13 mouse cellular contexts compared by ENCODE assay signal in genomic region chr3:138075209-138075608, GRCm38 (mm10). TPM values are rescaled to one million over a fixed set of nuclear protein-coding genes. Genes with fewer than 3 reads are reported as not detected.
DNase-seq lines count a peak whose midpoint lies in the region; ATAC-seq lines count a peak whose summit lies in the region.
"Had no signal": no experiment of that assay in that cellular context is flagged by ENCODE, and none has a peak within 500 bp of the region (broad histone marks: within the 10 kb centered on the region; RNA-seq: fewer than 3 reads in every experiment).

No protein-coding gene starts in this region.

- 0 out of 2 replicates have a peak, but pooled peaks have one; percentile 30 for ATAC-seq in hindbrain, embryonic 12.5 days (ENCODE audit: low FRiP score)
- no peak for ATAC-seq in hindbrain, embryonic 11.5 days (ENCODE audit: low FRiP score)
- no peak; the same call in 1 of the 2 replicates for ATAC-seq in heart, embryonic 13.5 days (ENCODE audit: extremely low read depth, insufficient number of reproducible peaks, low FRiP score, low TSS enrichment)
- peak; percentile 85 for ATAC-seq in neural tube, embryonic 15.5 days (ENCODE audit: low FRiP score)
- ATAC-seq in megakaryocyte-erythroid progenitor cell, adult 5-6 weeks (replicated peaks; ENCODE audit: low FRiP score, low TSS enrichment, poor library complexity, severe bottlenecking): no peak; the same call in 1 of the 2 replicates

- no peaks in the 10 kb centered on the region for H3K27me3 ChIP-seq in hindbrain, embryonic 12.5 days
- H3K27me3 ChIP-seq in hindbrain, embryonic 11.5 days (ENCODE audit: control insufficient read depth, insufficient read depth, low read length): no peaks in the 10 kb centered on the region
- H3K27me3 ChIP-seq in heart, embryonic 13.5 days (replicated peaks): no peaks in the 10 kb centered on the region
- no peaks in the 10 kb centered on the region for H3K27me3 ChIP-seq in neural tube, embryonic 15.5 days (replicated peaks)
- H3K27me3 ChIP-seq: embryonic facial prominence, embryonic 15.5 days had no signal

- H3K4me1 ChIP-seq in hindbrain, embryonic 12.5 days: peaks cover 7% of the 10 kb centered on the region
- peaks cover 4% of the 10 kb centered on the region; the same call in 1 of the 2 replicates for H3K4me1 ChIP-seq in hindbrain, embryonic 11.5 days (replicated peaks; ENCODE audit: control insufficient read depth, insufficient read depth, low read length)
- peaks cover 58% of the 10 kb centered on the region for H3K4me1 ChIP-seq in heart, embryonic 13.5 days
- 0 out of 2 replicates have a peak, but pooled peaks cover 2% of the 10 kb centered on the region for H3K4me1 ChIP-seq in neural tube, embryonic 15.5 days

- no peak for DNase-seq in hindbrain, embryonic 11.5 days (ENCODE audit: low spot score)
- peak; percentile 57 for DNase-seq in right cerebral cortex, postnatal 4 days
- DNase-seq in right cerebral cortex, adult 18-20 months: no peak
- DNase-seq in layer of hippocampus, adult 9-11 months: no peak
- DNase-seq: lung, postnatal 36 days; thymus, postnatal 4 days had no signal

- H3K27ac ChIP-seq in hindbrain, embryonic 12.5 days: no peak overlapping the region
- no peak overlapping the region for H3K27ac ChIP-seq in hindbrain, embryonic 11.5 days (ENCODE audit: low read depth, low read length)
- H3K27ac ChIP-seq in heart, embryonic 13.5 days (replicated peaks): peak overlapping the region; percentile 74
- H3K27ac ChIP-seq in neural tube, embryonic 15.5 days (replicated peaks): no peak overlapping the region
- H3K27ac ChIP-seq: embryonic facial prominence, embryonic 15.5 days had no signal

- no peaks in the 10 kb centered on the region for H3K36me3 ChIP-seq in hindbrain, embryonic 12.5 days
- no peaks in the 10 kb centered on the region for H3K36me3 ChIP-seq in hindbrain, embryonic 11.5 days (ENCODE audit: control insufficient read depth, insufficient read depth, low read length)
- peaks cover 27% of the 10 kb centered on the region for H3K36me3 ChIP-seq in heart, embryonic 13.5 days
- H3K36me3 ChIP-seq in neural tube, embryonic 15.5 days: no peaks in the 10 kb centered on the region
- H3K36me3 ChIP-seq: embryonic facial prominence, embryonic 15.5 days; G1E had no signal

- 71% methylated on average over 8 of the region's 8 CpGs for WGBS in hindbrain, embryonic 12.5 days
- 86% methylated on average over 8 of the region's 8 CpGs for WGBS in hindbrain, embryonic 11.5 days
- WGBS in heart, embryonic 13.5 days: 35% methylated on average over 8 of the region's 8 CpGs
- WGBS in neural tube, embryonic 15.5 days: 42% methylated on average over 8 of the region's 8 CpGs

- no peak overlapping the region for H3K4me3 ChIP-seq in hindbrain, embryonic 12.5 days
- no peak overlapping the region for H3K4me3 ChIP-seq in hindbrain, embryonic 11.5 days (ENCODE audit: low read depth, low read length)
- H3K4me3 ChIP-seq in heart, embryonic 13.5 days: peak overlapping the region; percentile 0; the same call in 1 of the 2 replicates
- H3K4me3 ChIP-seq in neural tube, embryonic 15.5 days (replicated peaks): no peak overlapping the region
- H3K4me3 ChIP-seq: embryonic facial prominence, embryonic 15.5 days had no signal

- H3K9ac ChIP-seq in hindbrain, embryonic 12.5 days: no peak overlapping the region
- H3K9ac ChIP-seq in hindbrain, embryonic 11.5 days (ENCODE audit: low read depth, low read length): no peak overlapping the region
- H3K9ac ChIP-seq in heart, embryonic 13.5 days: peak overlapping the region; percentile 25
- H3K9ac ChIP-seq in neural tube, embryonic 15.5 days (replicated peaks): no peak overlapping the region
- H3K9ac ChIP-seq: embryonic facial prominence, embryonic 15.5 days had no signal

- no peaks in the 10 kb centered on the region for H3K9me3 ChIP-seq in hindbrain, embryonic 12.5 days (replicated peaks)
- no peaks in the 10 kb centered on the region for H3K9me3 ChIP-seq in hindbrain, embryonic 11.5 days (ENCODE audit: control insufficient read depth, low read length)
- H3K9me3 ChIP-seq in heart, embryonic 13.5 days: no peaks in the 10 kb centered on the region
- H3K9me3 ChIP-seq in neural tube, embryonic 15.5 days (replicated peaks): no peaks in the 10 kb centered on the region
- H3K9me3 ChIP-seq: embryonic facial prominence, embryonic 15.5 days; G1E had no signal

- no peak overlapping the region for H3K4me2 ChIP-seq in hindbrain, embryonic 12.5 days (replicated peaks)
- no peak overlapping the region for H3K4me2 ChIP-seq in hindbrain, embryonic 11.5 days (replicated peaks; ENCODE audit: low read depth, low read length)
- H3K4me2 ChIP-seq in heart, embryonic 13.5 days: peak overlapping the region; percentile 77
- no peak overlapping the region for H3K4me2 ChIP-seq in neural tube, embryonic 15.5 days
- H3K4me2 ChIP-seq: embryonic facial prominence, embryonic 15.5 days had no signal

RNA-seq across cellular contexts. Expression of gene Gm5105, which starts 8.0 kb away (rescaled TPM):
- not detected in 2 replicates for polyA plus RNA-seq in hindbrain, embryonic 12.5 days (2016; fragmentation: Nextera tagmentation; extraction: Ambion mirVana)
- polyA plus RNA-seq in hindbrain, embryonic 11.5 days (2014; fragmentation: Nextera tagmentation; extraction: Ambion mirVana): not detected in 2 replicates
- polyA plus RNA-seq in heart, embryonic 13.5 days (2015; fragmentation: Nextera tagmentation; extraction: Ambion mirVana): 0.36 and 0.56 TPM in 2 replicates
- 0.10 and 0.23 TPM in 2 replicates for polyA plus RNA-seq in neural tube, embryonic 15.5 days (2015; fragmentation: Nextera tagmentation; extraction: Ambion mirVana)
- total RNA-seq in megakaryocyte-erythroid progenitor cell, adult 5-6 weeks (2014; fragmentation: Nextera tagmentation): not detected in 2 replicates
- not detected in 2 replicates for total RNA-seq in megakaryocyte-erythroid progenitor cell, adult 5-6 weeks (2017)
- total RNA-seq: adrenal gland, postnatal 36 days had no signal
- polyA plus RNA-seq: G1E had no signal

RNA-seq across cellular contexts. Expression of gene 1110002E22Rik, which starts 10.4 kb away (rescaled TPM):
- polyA plus RNA-seq in hindbrain, embryonic 12.5 days (2016; fragmentation: Nextera tagmentation; extraction: Ambion mirVana): 0.42 and 0.45 TPM in 2 replicates
- polyA plus RNA-seq in hindbrain, embryonic 11.5 days (2014; fragmentation: Nextera tagmentation; extraction: Ambion mirVana): 0.17 and 0.20 TPM in 2 replicates
- 9.4 and 11.1 TPM in 2 replicates for polyA plus RNA-seq in heart, embryonic 13.5 days (2015; fragmentation: Nextera tagmentation; extraction: Ambion mirVana)
- 0.23 and 0.31 TPM in 2 replicates for polyA plus RNA-seq in neural tube, embryonic 15.5 days (2015; fragmentation: Nextera tagmentation; extraction: Ambion mirVana)
- total RNA-seq in megakaryocyte-erythroid progenitor cell, adult 5-6 weeks (2014; fragmentation: Nextera tagmentation): not detected in 2 replicates
- not detected in 2 replicates for total RNA-seq in megakaryocyte-erythroid progenitor cell, adult 5-6 weeks (2017)

Comparison
In these comparisons a context has a peak if more than half of its experiments do, and no peak if none do; other contexts are left out.
1. ATAC-seq: peak in hindbrain, embryonic 12.5 days (single experiment) and neural tube, embryonic 15.5 days (single experiment); none in hindbrain, embryonic 11.5 days (single experiment), heart, embryonic 13.5 days (single experiment) and megakaryocyte-erythroid progenitor cell, adult 5-6 weeks (single experiment).